Mouse (Mus musculus) kidney, postnatal 0 days (tissue): Measurements from ENCODE around the gene Zpbp. TPM values are rescaled to one million over a fixed set of nuclear protein-coding genes. Genes with fewer than 3 reads are reported as not detected.
A peak's percentile ranks its signal among the peaks of the same experiment; 100 is the strongest.

Experiments
- ATAC-seq: fragments of 200-750 bp; cut with Nextera tagmentation; replicated peaks from 2 replicates; pipeline ENCODE4 v1.8.0; 2017; ENCODE audit warnings: low read depth, moderate number of reproducible peaks, moderate TSS enrichment, moderate library complexity; ENCODE audit not compliant: low FRiP score
- DNase-seq: peaks from one replicate; pipeline ENCODE4 v3.0.0-alpha.2; 2016; ENCODE audit warnings: low spot score
- H3K27ac ChIP-seq: fragments of 300-500 bp; sonication (generic); 2 replicates; pipeline ENCODE4 v1.5.1; 2014; ENCODE audit warnings: mild to moderate bottlenecking
- H3K27me3 ChIP-seq: fragments of 300-500 bp; sonication (generic); 2 replicates; pipeline ENCODE4 v1.6.1; 2014; ENCODE audit warnings: low read length, mixed read lengths; ENCODE audit not compliant: insufficient read depth
- H3K36me3 ChIP-seq: fragments of 300-500 bp; sonication (generic); 2 replicates; pipeline ENCODE4 v1.6.1; 2014; ENCODE audit warnings: low read length, mixed read lengths; ENCODE audit not compliant: insufficient read depth
- H3K4me1 ChIP-seq: fragments of 300-500 bp; sonication (generic); replicated peaks from 2 replicates; pipeline ENCODE4 v1.6.1; 2014; ENCODE audit warnings: antibody characterized with exemption, low read length, mixed read lengths; ENCODE audit not compliant: insufficient read depth
- H3K4me2 ChIP-seq: fragments of 300-500 bp; sonication (generic); 2 replicates; pipeline ENCODE4 v1.6.1; 2014; ENCODE audit warnings: mild to moderate bottlenecking, low read length, moderate library complexity, mixed read lengths
- H3K4me3 ChIP-seq: fragments of 300-500 bp; sonication (generic); replicated peaks from 2 replicates; pipeline ENCODE4 v1.5.1; 2014; ENCODE audit warnings: low read depth, low read length
- H3K9ac ChIP-seq: fragments of 300-500 bp; sonication (generic); 2 replicates; pipeline ENCODE4 v1.6.1; 2014; ENCODE audit warnings: low read depth, low read length
- H3K9me3 ChIP-seq: fragments of 300-500 bp; sonication (generic); replicated peaks from 2 replicates; pipeline ENCODE4 v1.6.1; 2016; ENCODE audit warnings: low read length, inconsistent platforms, mixed read lengths
- CTCF ChIP-seq: IDR thresholded peaks from 2 replicates; pipeline ENCODE4 v1.5.1; 2016; ENCODE audit warnings: antibody characterized with exemption, low read depth, mild to moderate bottlenecking, moderate library complexity
- WGBS: fragments of 180-500 bp; shearing (Covaris S2); extraction: QIAGEN DNeasy Blood & Tissue Kit; methylation state at CpG from one replicate; pipeline ENCODE4 v1.1.7; 2014; 5-methylcytosine and 5-hydroxymethylcytosine counted together
- polyA plus RNA-seq: library from polyadenylated mRNA; unstranded; fragments of >200 nt; fragmentation: Nextera tagmentation; extraction: Ambion mirVana; gene quantifications from 2 replicates; pipeline ENCODE4 v1.2.1, GENCODE M21; 2015

Zpbp gene
- polyA plus RNA-seq, 1 experiment from 2014 or later: 0.68 TPM

DNA sequence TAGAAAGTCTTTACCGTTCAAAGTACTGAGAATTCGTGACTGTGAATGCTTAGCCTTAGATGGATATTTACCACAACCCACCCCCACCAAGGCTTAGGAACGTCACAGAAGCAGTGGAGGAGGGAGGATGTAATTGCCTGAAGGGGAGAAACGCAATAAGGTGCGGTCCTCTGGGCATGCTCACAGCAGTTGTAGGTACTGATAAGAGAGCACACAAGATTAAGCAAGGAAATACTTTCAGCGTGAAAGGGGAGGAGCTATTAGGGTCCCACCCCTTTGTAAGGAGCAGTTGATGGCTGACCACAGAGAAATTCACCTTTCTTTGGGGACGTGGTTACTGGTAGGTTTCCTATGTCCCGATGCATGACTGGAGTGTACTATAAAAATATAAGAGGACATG, 22.2 kb upstream of the Zpbp start:
- no peak for DNase-seq
- Histone ChIP-seq H3K9me3 (no peaks in the 10 kb centered on the region), H3K4me2 (no peak overlapping the region), H3K36me3 (no peaks in the 10 kb centered on the region), H3K4me3 (no peak overlapping the region), H3K27me3 (no peaks in the 10 kb centered on the region), H3K9ac (no peak overlapping the region), H3K27ac (no peak overlapping the region), H3K4me1 (no peaks in the 10 kb centered on the region)
- TF ChIP-seq CTCF: no peak
- ATAC-seq: no peak
- 51% methylated on average over 8 of the region's 8 CpGs for WGBS

- Histone ChIP-seq H3K9me3 (no peaks in the 10 kb centered on the region), H3K4me2 (no peak overlapping the region), H3K27ac (no peak overlapping the region), H3K36me3 (no peaks in the 10 kb centered on the region), H3K4me3 (no peak overlapping the region), H3K4me1 (no peaks in the 10 kb centered on the region), H3K9ac (no peak overlapping the region), H3K27me3 (no peaks in the 10 kb centered on the region)
- ATAC-seq: no peak
- TF ChIP-seq CTCF: no peak
- DNase-seq: no peak
These were observed 6.7 kb upstream of the Zpbp start for GRCm38 (mm10) chr11:11468924-11469323.

DNA sequence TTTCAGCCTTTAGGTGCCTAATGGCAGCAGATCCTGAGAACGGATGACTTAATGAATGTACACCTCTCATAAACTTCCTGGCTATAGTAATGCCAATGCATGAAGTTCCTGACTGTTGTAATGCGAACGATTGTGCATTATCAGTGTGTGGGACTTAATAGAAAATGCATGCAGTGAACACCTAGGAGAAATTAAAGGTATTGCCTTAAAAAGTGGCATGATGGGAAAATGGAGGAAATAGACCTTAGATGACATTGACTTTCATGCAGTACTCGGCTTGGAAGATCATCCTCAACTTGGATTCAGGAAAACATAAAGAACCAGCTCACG, 318 bp upstream of the Zpbp start:
- H3K36me3 ChIP-seq: no peaks in the 10 kb centered on the region
- DNase-seq (no peak), ATAC-seq (no peak; the same call in 1 of the 2 replicates)
- peak overlapping the region; percentile 64 for H3K4me3 ChIP-seq
- no peaks in the 10 kb centered on the region for H3K9me3 ChIP-seq
- no peak overlapping the region for H3K27ac ChIP-seq
- peak overlapping the region; percentile 78 for H3K9ac ChIP-seq
- WGBS: 81% methylated on average over 5 of the region's 5 CpGs
- no peaks in the 10 kb centered on the region for H3K27me3 ChIP-seq
- TF ChIP-seq CTCF: no peak
- peak overlapping the region; percentile 60 for H3K4me2 ChIP-seq
- 0 out of 2 replicates have a peak, but pooled peaks cover 3% of the 10 kb centered on the region for H3K4me1 ChIP-seq

- no peak overlapping the region for H3K4me2 ChIP-seq
- H3K36me3 ChIP-seq: no peaks in the 10 kb centered on the region
- no peak overlapping the region for H3K27ac ChIP-seq
- ATAC-seq (no peak; the same call in 1 of the 2 replicates), DNase-seq (peak; percentile 71)
- peak; percentile 70 for TF ChIP-seq CTCF
- no peak overlapping the region for H3K4me3 ChIP-seq
- 20% methylated on average over 2 of the region's 2 CpGs for WGBS
- no peaks in the 10 kb centered on the region for H3K4me1 ChIP-seq
- no peaks in the 10 kb centered on the region for H3K9me3 ChIP-seq
- no peaks in the 10 kb centered on the region for H3K27me3 ChIP-seq
- H3K9ac ChIP-seq: no peak overlapping the region
These were observed 7.2 kb downstream of the Zpbp start for GRCm38 (mm10) chr11:11455037-11455436.

- no peak overlapping the region for H3K9ac ChIP-seq
- WGBS: 79% methylated on average over 2 of the region's 2 CpGs
- no peak overlapping the region for H3K4me2 ChIP-seq
- H3K4me1 ChIP-seq: no peaks in the 10 kb centered on the region
- no peaks in the 10 kb centered on the region for H3K36me3 ChIP-seq
- ATAC-seq (no peak), DNase-seq (no peak)
- TF ChIP-seq CTCF: no peak
- no peaks in the 10 kb centered on the region for H3K27me3 ChIP-seq
- H3K4me3 ChIP-seq: no peak overlapping the region
- no peaks in the 10 kb centered on the region for H3K9me3 ChIP-seq
- H3K27ac ChIP-seq: no peak overlapping the region
These were observed 44.9 kb downstream of the Zpbp start for GRCm38 (mm10) chr11:11417356-11417755.

- Histone ChIP-seq H3K9me3 (no peaks in the 10 kb centered on the region), H3K36me3 (no peaks in the 10 kb centered on the region), H3K4me3 (no peak overlapping the region), H3K4me1 (no peaks in the 10 kb centered on the region), H3K4me2 (no peak overlapping the region), H3K27me3 (no peaks in the 10 kb centered on the region), H3K9ac (no peak overlapping the region), H3K27ac (no peak overlapping the region)
- WGBS: 81% methylated on average over 5 of the region's 5 CpGs
- no peak for ATAC-seq
- no peak for TF ChIP-seq CTCF
- no peak for DNase-seq
These were observed 48.0 kb downstream of the Zpbp start for GRCm38 (mm10) chr11:11414188-11414587.

- ATAC-seq: no peak
These were observed 67.5 kb downstream of the Zpbp start for GRCm38 (mm10) chr11:11394686-11395085.

More at GRCm38 (mm10) chr11:11394686-11395085, 67.5 kb downstream of the Zpbp start:
- Histone ChIP-seq H3K27ac (no peak overlapping the region), H3K9me3 (no peaks in the 10 kb centered on the region), H3K4me2 (no peak overlapping the region), H3K4me1 (no peaks in the 10 kb centered on the region), H3K9ac (no peak overlapping the region), H3K36me3 (no peaks in the 10 kb centered on the region), H3K27me3 (no peaks in the 10 kb centered on the region), H3K4me3 (no peak overlapping the region)
- DNase-seq: no peak
- WGBS: 84% methylated on average over 5 of the region's 5 CpGs
- no peak for TF ChIP-seq CTCF
